Mouse (Mus musculus) telencephalon, adult 2 months (tissue): Measurements from ENCODE around the gene Acadvl.
"Not testable (repeated sequence)": the region's sequence is repeated elsewhere in the genome, so short reads cannot be mapped to it uniquely, and the experiment has no call there.

ENCODE experiments used
- DNase-seq: peaks from one replicate; pipeline ENCODE4 v3.0.0-alpha.2; 2011; ENCODE audit warnings: low read depth, low spot score

The Acadvl gene

GRCm38 (mm10) chr11:70027397-70027796 is 12.2 kb upstream of the Acadvl start:
- DNase-seq: no peak

GRCm38 (mm10) chr11:70026689-70027088 is 11.5 kb upstream of the Acadvl start:
- DNase-seq: no peak

GRCm38 (mm10) chr11:70024151-70024514 is 8.9 kb upstream of the Acadvl start:
- no peak for DNase-seq

DNA sequence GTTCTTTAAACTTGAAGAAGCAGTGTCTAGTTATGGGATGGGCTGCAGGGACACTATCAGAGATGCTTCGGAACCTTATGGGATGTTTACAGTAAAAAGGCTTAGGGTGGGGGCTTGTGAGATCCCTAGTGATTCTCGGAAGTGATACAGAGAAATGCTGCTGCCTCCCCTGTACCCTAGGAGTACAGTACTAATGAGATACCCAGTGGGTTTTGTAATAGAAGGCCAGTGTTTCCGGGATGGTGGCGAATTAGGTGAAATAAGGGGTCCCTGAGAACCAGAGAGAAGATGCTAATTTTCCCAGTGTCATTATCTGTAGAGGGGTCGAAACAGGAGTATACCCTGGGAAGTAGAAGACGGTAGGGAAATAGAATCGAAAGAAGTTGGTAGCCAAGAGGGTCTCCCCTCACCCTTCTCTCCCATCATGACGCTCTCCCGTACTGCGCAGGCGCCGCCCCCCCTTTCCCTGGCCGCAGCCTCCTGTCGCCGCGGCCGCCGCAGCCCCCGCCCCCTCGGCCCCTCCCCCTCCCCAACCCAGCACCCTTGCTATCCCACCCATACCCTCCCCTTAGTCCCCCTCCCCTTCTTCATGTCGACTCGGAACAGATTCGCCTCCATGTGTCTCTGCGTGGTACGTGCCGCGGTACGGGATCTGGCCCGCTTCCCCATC is 8.4 kb upstream of the Acadvl start:
- DNase-seq: no peak

DNA sequence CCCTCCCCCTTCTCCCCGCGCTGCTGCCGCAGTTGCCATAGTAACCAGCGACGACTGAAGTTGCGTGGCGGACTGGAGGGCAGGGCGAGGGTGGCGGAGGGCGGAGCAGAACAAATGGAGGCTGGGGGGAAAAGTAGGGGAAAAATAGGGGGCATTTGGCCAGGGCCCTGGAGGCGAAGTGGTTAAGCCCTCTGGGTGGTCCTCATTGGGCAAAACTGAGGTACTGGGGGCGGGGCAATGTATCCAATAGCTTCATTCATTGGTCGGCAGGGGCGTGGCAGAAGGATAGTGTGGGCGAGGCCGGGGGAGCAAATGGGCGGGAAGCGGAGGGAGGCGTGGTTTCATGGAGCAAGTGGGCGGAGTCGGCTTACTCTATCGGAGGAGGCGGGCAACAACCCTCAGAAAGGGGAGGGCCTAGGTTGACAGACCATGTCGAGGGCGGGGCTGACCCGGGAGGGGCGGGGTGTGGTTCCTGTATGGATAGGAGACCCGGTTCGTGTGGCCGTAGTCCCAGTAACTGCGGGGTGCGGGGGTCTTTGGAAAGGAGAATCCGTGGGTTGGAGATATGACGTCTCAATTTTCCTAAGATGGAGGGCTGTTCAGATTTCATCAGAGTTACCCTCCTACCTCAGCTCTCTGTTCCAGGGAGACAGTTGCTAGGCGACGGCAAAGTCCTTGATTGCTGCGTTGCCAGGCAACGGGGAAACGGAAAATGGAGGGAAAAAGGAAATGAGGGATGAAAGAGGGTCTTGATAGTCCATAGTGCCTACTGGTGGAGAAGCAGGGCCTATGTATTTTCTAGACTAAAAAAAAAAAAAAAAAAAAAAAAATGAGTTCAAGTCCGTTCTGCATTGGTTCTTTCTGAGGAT is 6.3 kb upstream of the Acadvl start:
- DNase-seq: peak; percentile 97

GRCm38 (mm10) chr11:70020731-70021263 is 5.6 kb upstream of the Acadvl start:
- peak; percentile 86 for DNase-seq

DNA sequence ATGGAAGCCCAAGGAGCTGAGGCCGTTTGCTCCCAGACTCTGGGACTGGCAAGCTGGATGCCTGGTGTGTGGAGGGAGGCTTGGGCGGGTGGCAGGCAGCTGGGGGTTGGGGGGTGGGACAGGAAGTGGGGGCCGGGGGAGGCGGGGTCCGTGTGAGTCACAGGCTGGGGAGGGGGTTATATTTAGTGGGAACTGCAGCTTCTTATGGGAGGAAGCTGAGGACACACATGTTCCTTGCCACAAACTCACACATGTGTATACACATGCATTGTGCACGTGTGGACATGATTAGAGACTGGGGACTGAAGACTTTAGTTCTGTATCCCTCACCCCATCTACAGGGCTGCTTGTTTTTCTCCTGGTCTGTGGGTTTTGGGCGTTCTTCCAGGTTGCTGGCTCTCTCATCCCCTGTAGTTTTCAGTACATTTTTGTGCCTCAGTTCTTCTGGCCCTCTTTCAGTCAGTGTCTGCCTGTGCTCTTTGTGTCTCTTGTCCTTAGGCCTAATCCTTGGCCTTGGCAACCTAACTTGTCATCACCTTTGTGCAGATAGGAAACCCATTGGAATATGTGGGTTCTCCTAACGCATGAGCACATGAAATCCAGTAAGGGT is 4.9 kb upstream of the Acadvl start:
- DNase-seq: no peak

GRCm38 (mm10) chr11:70019495-70020021 is 4.3 kb upstream of the Acadvl start:
- DNase-seq: no peak

GRCm38 (mm10) chr11:70018131-70018990 is 3.1 kb upstream of the Acadvl start:
- DNase-seq: peak; percentile 77

DNA sequence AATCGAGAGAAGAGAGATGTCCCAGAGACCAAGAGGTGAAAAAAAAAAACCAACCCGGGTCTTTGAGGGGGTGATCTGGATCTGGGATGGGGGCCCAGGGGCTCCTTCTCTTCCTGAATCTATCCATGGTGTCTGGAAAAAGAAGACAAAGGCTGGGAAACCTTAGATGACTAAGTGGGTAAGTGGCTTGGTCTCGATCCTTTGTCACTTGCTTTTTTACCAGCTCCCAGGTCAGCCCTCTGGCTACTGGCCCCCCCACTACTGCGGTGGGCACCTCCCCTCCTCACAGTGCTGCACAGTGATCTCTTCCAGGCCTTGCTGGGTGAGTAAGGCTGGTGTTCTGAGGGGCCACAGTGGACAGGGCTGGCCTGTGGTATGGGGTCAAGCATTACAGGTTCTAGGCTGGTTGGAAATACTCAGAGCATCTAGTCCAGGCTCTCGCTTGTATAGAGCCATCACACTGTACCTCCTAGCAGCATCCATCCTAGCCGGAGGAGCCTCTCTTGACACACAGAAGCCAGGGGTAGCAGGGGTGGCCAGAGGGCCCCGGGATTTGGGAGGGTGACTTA is 2.1 kb upstream of the Acadvl start:
- DNase-seq: no peak

GRCm38 (mm10) chr11:70016669-70017068 is 1.5 kb upstream of the Acadvl start, which contains the start of gene Dlg4:
Gene Dlg4, plus strand, starts transcription at chr11:70016942.
- DNase-seq: no peak

GRCm38 (mm10) chr11:70016177-70016576 is 966 bp upstream of the Acadvl start:
- not testable (repeated sequence) for DNase-seq

DNA sequence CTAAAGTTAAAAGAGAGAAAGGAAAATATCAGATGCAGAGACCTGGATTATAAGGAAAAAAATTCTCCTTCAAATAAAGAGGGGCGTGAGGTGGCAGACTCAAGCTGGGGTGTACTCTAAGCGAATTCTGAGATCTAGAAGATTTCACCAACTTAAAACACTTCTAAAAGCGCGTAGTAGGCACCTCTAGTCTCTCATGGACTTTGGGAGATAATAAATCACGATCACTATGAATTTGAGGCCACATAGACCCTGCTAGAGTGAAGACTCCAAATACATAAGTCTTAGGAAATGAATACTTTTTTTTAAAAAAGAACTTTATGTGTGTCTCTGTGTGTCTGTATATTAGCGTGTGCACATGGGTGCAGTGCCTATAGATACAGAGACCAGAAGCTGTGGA is 466 bp upstream of the Acadvl start:
- DNase-seq: no peak

GRCm38 (mm10) chr11:70014051-70014450 is 1.2 kb downstream of the Acadvl start:
- no peak for DNase-seq

GRCm38 (mm10) chr11:70013408-70013807 is 1.8 kb downstream of the Acadvl start:
- no peak for DNase-seq

- DNase-seq: no peak
Measured at GRCm38 (mm10) chr11:70012931-70013330, 2.3 kb downstream of the Acadvl start.

GRCm38 (mm10) chr11:70010961-70011360 is 4.2 kb downstream of the Acadvl start:
- no peak for DNase-seq

DNA sequence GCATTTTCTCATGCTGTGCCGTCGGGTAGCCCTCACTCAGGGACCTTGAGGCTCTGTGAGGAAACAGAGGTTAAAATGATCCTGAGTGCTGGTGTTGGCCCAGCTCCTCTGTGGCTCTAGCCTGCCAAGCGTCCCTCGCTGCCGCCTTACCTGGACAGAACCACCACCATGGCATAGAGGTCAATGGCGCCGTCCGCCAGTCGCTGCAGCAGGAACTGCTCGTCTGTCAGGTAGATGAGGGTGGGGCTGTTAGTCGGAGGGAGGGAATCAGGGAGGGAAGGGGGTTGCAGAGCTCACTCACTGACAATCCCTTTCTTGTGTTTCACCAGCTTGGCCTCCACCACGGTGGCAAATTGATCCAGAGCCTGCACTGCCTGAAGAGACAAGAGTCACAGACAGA is 4.7 kb downstream of the Acadvl start:
- DNase-seq: no peak

DNA sequence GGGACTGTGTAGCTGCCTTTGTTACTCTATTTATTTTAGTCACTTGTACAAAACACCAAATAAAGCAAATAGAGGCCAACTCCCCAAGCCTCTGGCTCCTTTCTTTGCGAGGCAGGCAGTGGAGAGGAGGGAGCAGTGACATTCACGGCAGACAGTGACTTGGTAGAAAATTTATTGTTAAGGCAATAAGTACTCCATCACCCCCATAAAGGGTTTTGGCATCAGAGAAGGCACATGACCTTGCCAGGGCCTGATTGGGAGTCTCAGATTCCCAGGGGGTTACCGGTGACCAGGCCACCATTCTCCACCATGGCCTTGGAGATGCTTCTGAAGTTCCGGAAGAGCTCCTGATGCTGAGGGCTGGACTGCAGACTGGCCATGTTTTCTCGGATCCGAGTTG is 5.2 kb downstream of the Acadvl start:
- DNase-seq: no peak

GRCm38 (mm10) chr11:70005521-70005920 is 9.7 kb downstream of the Acadvl start:
- DNase-seq: no peak

DNA sequence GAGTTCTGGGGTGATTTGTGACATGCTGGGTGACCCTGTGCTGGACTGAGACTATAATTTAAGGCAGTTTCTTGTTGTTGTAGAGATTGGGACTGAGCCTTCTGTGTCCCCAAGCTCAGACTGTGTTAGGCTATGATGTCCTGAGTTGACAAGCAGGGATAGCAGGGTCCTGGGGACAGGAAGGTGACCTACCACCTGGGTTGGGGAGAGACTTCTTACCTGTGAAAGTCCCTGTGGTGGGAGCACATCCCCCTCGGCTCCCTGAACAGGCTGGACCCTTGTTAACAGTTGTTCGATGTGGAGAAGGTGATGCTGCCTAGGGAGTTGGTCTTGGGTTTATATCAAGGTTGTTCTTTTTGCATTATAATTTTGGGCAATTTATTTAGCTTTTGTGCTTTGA is 12.7 kb downstream of the Acadvl start:
- DNase-seq: no peak
